9 mouse cellular contexts compared by ENCODE assay signal in the genomic region with DNA sequence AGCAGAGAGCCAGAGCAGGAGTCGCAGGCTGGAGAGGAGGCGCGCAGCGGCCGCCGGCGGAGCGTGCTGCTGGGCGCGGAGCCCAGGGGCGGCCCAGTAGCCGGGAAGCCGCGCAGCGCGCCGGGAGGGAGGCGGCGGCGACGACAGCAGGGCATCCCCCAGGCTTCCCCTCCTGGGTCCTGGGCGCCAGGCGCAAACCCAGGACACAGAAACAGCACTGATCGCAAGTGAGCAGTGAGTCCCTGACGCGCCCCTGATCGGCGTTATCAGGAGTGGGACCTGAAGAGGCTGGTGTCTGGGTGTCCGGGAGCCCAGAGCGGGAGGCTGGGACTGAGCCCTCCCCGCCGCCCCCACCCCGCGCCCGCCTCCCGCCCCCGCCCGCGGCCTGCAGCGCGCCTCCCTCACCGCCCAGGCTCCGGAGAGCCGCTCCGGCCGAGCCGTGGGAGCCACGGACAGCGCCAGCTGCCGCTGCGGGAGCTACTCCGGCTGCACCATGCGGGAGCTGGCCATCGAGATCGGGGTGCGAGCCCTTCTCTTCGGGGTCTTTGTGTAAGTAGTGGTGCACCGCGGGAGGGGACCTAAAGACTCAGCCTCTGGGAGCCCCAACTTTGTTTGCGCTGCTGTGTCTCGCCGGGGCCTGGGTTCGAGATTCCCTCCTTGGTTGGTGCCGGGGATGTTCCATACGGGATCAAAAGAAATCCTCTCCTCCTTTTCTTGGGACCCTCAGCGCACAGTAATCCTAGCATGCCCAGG. TPM values are rescaled to one million over a fixed set of nuclear protein-coding genes. Genes with fewer than 3 reads are reported as not detected.
A peak's percentile ranks its signal among the peaks of the same experiment; 100 is the strongest.
DNase-seq lines count a peak whose midpoint lies in the region; ATAC-seq and TF ChIP-seq lines count a peak whose summit lies in the region.
"Had no signal": no experiment of that assay in that cellular context is flagged by ENCODE, and none has a peak within 500 bp of the region (broad histone marks: within the 10 kb centered on the region; RNA-seq: fewer than 3 reads in every experiment).

TSS of gene Plpp4 (plus strand) at position 411 of the 753 bp plus-strand sequence.

- no peak within 1 kb of the TSS for H3K27ac ChIP-seq in cerebellum, adult 2 months (ENCODE audit: insufficient read depth, low read length)
- H3K27ac ChIP-seq in ES-E14 (ENCODE audit: insufficient read depth, low read depth, low read length, poor library complexity, severe bottlenecking) = no peak within 1 kb of the TSS
- H3K27ac ChIP-seq in forebrain, embryonic 16.5 days (ENCODE audit: low read length) = peak within 1 kb of the TSS; percentile 21; the same call in 1 of the 2 replicates
- peak within 1 kb of the TSS; percentile 56 for H3K27ac ChIP-seq in hindbrain, embryonic 15.5 days (replicated peaks)
- no peak within 1 kb of the TSS for H3K27ac ChIP-seq in limb, embryonic 15.5 days

- H3K9ac ChIP-seq in ES-E14 (ENCODE audit: insufficient read depth, low read depth, low read length, poor library complexity, severe bottlenecking) = peak within 1 kb of the TSS; percentile 60
- peak within 1 kb of the TSS; percentile 62 for H3K9ac ChIP-seq in forebrain, embryonic 16.5 days (replicated peaks; ENCODE audit: low read depth, low read length)
- peak within 1 kb of the TSS; percentile 61 for H3K9ac ChIP-seq in hindbrain, embryonic 15.5 days
- 0 out of 2 replicates have a peak within 1 kb of the TSS, but pooled peaks have one; percentile 14 for H3K9ac ChIP-seq in limb, embryonic 15.5 days

- under 1% methylated on average over 57 of the region's 66 CpGs for WGBS in cerebellum, adult 2 months
- WGBS in forebrain, embryonic 16.5 days = under 1% methylated on average over 65 of the region's 66 CpGs
- WGBS in hindbrain, embryonic 15.5 days = under 1% methylated on average over 66 of the region's 66 CpGs
- under 1% methylated on average over 48 of the region's 66 CpGs for WGBS in limb, embryonic 15.5 days

- H3K4me3 ChIP-seq in cerebellum, adult 2 months (replicated peaks; ENCODE audit: insufficient read depth, low read depth, low read length) = peak within 1 kb of the TSS; percentile 26
- H3K4me3 ChIP-seq in ES-E14 (ENCODE audit: insufficient read depth in 1 of 2, low read depth in 1 of 2, low read length in 2 of 2, poor library complexity in 1 of 2, severe bottlenecking in 1 of 2) = peak within 1 kb of the TSS; percentile 57 to 68; a peak in 3 of 4 replicates
- H3K4me3 ChIP-seq in forebrain, embryonic 16.5 days (replicated peaks; ENCODE audit: low read length) = peak within 1 kb of the TSS; percentile 50
- H3K4me3 ChIP-seq in hindbrain, embryonic 15.5 days = peak within 1 kb of the TSS; percentile 56
- peak within 1 kb of the TSS; percentile 44 for H3K4me3 ChIP-seq in limb, embryonic 15.5 days

- peak; percentile 92 for ATAC-seq in forebrain, embryonic 16.5 days
- peak; percentile 85 for ATAC-seq in hindbrain, embryonic 15.5 days (ENCODE audit: low FRiP score, low read depth)
- peak; percentile 69 for ATAC-seq in limb, embryonic 15.5 days (ENCODE audit: insufficient number of reproducible peaks, low FRiP score, low TSS enrichment, low read depth)

- peaks cover 2% of the 10 kb centered on the region; the same call in 1 of the 2 replicates for H3K4me1 ChIP-seq in cerebellum, adult 2 months (ENCODE audit: control insufficient read depth, insufficient read depth, low read length)
- no peaks in the 10 kb centered on the region; a peak in 1 of 4 replicates for H3K4me1 ChIP-seq in ES-E14 (ENCODE audit: control insufficient read depth in 2 of 2, insufficient read depth in 2 of 2, low read length in 2 of 2, poor library complexity in 1 of 2)
- no peaks in the 10 kb centered on the region; the same call in 1 of the 2 replicates for H3K4me1 ChIP-seq in forebrain, embryonic 16.5 days (replicated peaks; ENCODE audit: control insufficient read depth, insufficient read depth, low read length)
- peaks cover 12% of the 10 kb centered on the region for H3K4me1 ChIP-seq in hindbrain, embryonic 15.5 days (replicated peaks)
- H3K4me1 ChIP-seq in limb, embryonic 15.5 days = peaks cover 14% of the 10 kb centered on the region

- DNase-seq in cerebellum, adult 2 months = peak; percentile 7 to 17
- no peak for DNase-seq in cerebellum, adult 9-11 months
- no peak for DNase-seq in ES-E14 (ENCODE audit: low read depth, low spot score)
- peak; percentile 16 for DNase-seq in ovary, postnatal 36 days (ENCODE audit: low spot score)
- no peak for DNase-seq in spleen, adult 18-20 months

- no peaks in the 10 kb centered on the region; the same call in 1 of the 2 replicates for H3K27me3 ChIP-seq in cerebellum, adult 2 months (ENCODE audit: control insufficient read depth, insufficient read depth, low read length)
- H3K27me3 ChIP-seq in forebrain, embryonic 16.5 days (replicated peaks; ENCODE audit: control insufficient read depth, insufficient read depth, low read length) = peaks cover 5% of the 10 kb centered on the region; the same call in 1 of the 2 replicates
- H3K27me3 ChIP-seq in hindbrain, embryonic 15.5 days = peaks cover 10% of the 10 kb centered on the region
- peaks cover 54% of the 10 kb centered on the region for H3K27me3 ChIP-seq in limb, embryonic 15.5 days

- no peaks in the 10 kb centered on the region for H3K36me3 ChIP-seq in ES-E14 (ENCODE audit: control insufficient read depth, insufficient read depth, low read length, poor library complexity, severe bottlenecking)
- H3K36me3 ChIP-seq in forebrain, embryonic 16.5 days (ENCODE audit: control insufficient read depth, insufficient read depth) = no peaks in the 10 kb centered on the region
- H3K36me3 ChIP-seq in hindbrain, embryonic 15.5 days = no peaks in the 10 kb centered on the region
- no peaks in the 10 kb centered on the region for H3K36me3 ChIP-seq in limb, embryonic 15.5 days

- in situ Hi-C loops in ES-E14 (cut with MboI; ENCODE audit: low sequenced_read_pairs in 2 of 2, unreplicated experiment in 2 of 2) = no loop called here

- no peak for TF ChIP-seq CTCF in cerebellum, adult 2 months (IDR thresholded peaks at IDR 0.05; ENCODE audit: borderline replicate concordance, insufficient read depth, low read depth, low read length)

- H3K9me3 ChIP-seq in ES-E14 (ENCODE audit: control insufficient read depth, insufficient read depth, low read depth, low read length) = no peaks in the 10 kb centered on the region
- no peaks in the 10 kb centered on the region for H3K9me3 ChIP-seq in forebrain, embryonic 16.5 days (ENCODE audit: control insufficient read depth, low read length)
- no peaks in the 10 kb centered on the region for H3K9me3 ChIP-seq in hindbrain, embryonic 15.5 days
- H3K9me3 ChIP-seq in limb, embryonic 15.5 days = no peaks in the 10 kb centered on the region

- H3K4me2 ChIP-seq in forebrain, embryonic 16.5 days (ENCODE audit: low read length) = peak within 1 kb of the TSS; percentile 89
- peak within 1 kb of the TSS; percentile 94 for H3K4me2 ChIP-seq in hindbrain, embryonic 15.5 days
- H3K4me2 ChIP-seq in limb, embryonic 15.5 days = peak within 1 kb of the TSS; percentile 83

- TF ChIP-seq POLR2A in cerebellum, adult 2 months (IDR thresholded peaks at IDR 0.05; ENCODE audit: borderline replicate concordance, insufficient read depth, low read length) = no peak

TF ChIP-seq in ES-E14, 5 proteins besides CTCF, POLR2A, EP300 and RAD21:
- TF ChIP-seq CHD2 (IDR thresholded peaks at IDR 0.05; ENCODE audit: low read depth, low read length) (no peak), ZC3H11A (IDR thresholded peaks at IDR 0.05; ENCODE audit: borderline replicate concordance, low read depth, low read length) (no peak), HCFC1 (IDR thresholded peaks at IDR 0.05; ENCODE audit: borderline replicate concordance, insufficient read depth, low read length) (no peak), MAFK (IDR thresholded peaks at IDR 0.05; ENCODE audit: insufficient read depth, low read depth, low read length) (no peak), ZNF384 (IDR thresholded peaks at IDR 0.05; ENCODE audit: low read depth, low read length) (no peak)

RNA-seq across cellular contexts. Expression of gene Plpp4, which starts in this region (rescaled TPM):
- 14.8 and 17.3 TPM in 2 replicates for polyA plus RNA-seq in cerebellum, adult 2 months (2012; rRNA removed)
- not detected in 2 replicates for total RNA-seq in ES-E14 (2012; rRNA removed)
- polyA plus RNA-seq in forebrain, embryonic 16.5 days (2015; fragmentation: Nextera tagmentation; extraction: Ambion mirVana) = 1.8 and 3.2 TPM in 2 replicates
- 13.8 and 15.9 TPM in 2 replicates for polyA plus RNA-seq in hindbrain, embryonic 15.5 days (2015; fragmentation: Nextera tagmentation; extraction: Ambion mirVana)
- 0.84 and 0.87 TPM in 2 replicates for polyA plus RNA-seq in limb, embryonic 15.5 days (2015; fragmentation: Nextera tagmentation; extraction: Ambion mirVana)
- total RNA-seq: neutrophil, adult 5-6 weeks had no signal

Comparison
In these comparisons a context has a peak if more than half of its experiments do, and no peak if none do; other contexts are left out.
1. DNase-seq: peak in cerebellum, adult 2 months (2 of 2) and ovary, postnatal 36 days (single experiment); none in cerebellum, adult 9-11 months (single experiment), ES-E14 (single experiment) and spleen, adult 18-20 months (0 of 2).
2. Peak in ATAC-seq, H3K4me3 ChIP-seq, H3K9ac ChIP-seq and H3K4me2 ChIP-seq in limb, embryonic 15.5 days; RNA of the gene not detected or under 1 TPM.
3. H3K27ac ChIP-seq: peak in forebrain, embryonic 16.5 days (single experiment) and hindbrain, embryonic 15.5 days (single experiment); none in cerebellum, adult 2 months (single experiment), ES-E14 (single experiment) and limb, embryonic 15.5 days (single experiment).
4. Peak in every context shown above with its lines, with median percentiles within 50 percentile points of each other: H3K4me3 ChIP-seq, H3K9ac ChIP-seq, ATAC-seq and H3K4me2 ChIP-seq.